23 mouse cellular contexts compared by ENCODE assay signal in the genomic region with DNA sequence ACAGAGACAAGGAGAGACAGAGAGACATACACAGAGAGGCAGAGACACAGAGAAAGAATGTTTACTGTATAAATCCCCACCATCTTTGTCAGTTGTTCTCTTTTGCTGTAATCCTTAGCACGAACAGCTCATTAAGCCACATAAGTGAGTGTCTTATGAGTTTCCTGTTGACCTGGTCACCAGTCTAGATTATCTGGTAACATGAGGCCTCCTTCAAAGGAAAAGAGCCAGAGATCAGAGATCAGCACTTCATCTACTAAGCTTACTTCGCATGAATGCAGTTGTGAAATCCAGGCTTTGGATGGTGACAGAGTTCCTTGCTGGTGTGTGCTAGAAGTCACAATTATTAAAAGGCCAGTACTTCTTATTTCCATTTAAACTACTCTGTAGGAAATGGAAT.
"Had no signal": no experiment of that assay in that cellular context is flagged by ENCODE, and none has a peak within 500 bp of the region (broad histone marks: within the 10 kb centered on the region; RNA-seq: fewer than 3 reads in every experiment).

No protein-coding gene starts in this region.

- H3K4me1 ChIP-seq: heart, embryonic 10.5 days; heart, embryonic 12.5 days; intestine, embryonic 15.5 days; limb, embryonic 10.5 days; limb, embryonic 12.5 days had no signal

- H3K27me3 ChIP-seq: heart, embryonic 12.5 days; intestine, embryonic 15.5 days; limb, embryonic 12.5 days had no signal

- H3K36me3 ChIP-seq: heart, embryonic 10.5 days; heart, embryonic 12.5 days; intestine, embryonic 15.5 days; limb, embryonic 10.5 days; limb, embryonic 12.5 days had no signal

- H3K9ac ChIP-seq: heart, embryonic 12.5 days; hindbrain, embryonic 14.5 days; intestine, embryonic 15.5 days; limb, embryonic 12.5 days had no signal

- H3K4me2 ChIP-seq: heart, embryonic 12.5 days; hindbrain, embryonic 14.5 days; intestine, embryonic 15.5 days; limb, embryonic 12.5 days had no signal

- DNase-seq: gastrocnemius, adult 2 months; gastrocnemius, postnatal 10 days; gastrocnemius, postnatal 25 days; heart, adult 18-20 months; heart, postnatal 14 days; heart, postnatal 36 days; kidney, adult 18-20 months; kidney, adult 8-10 months; kidney, postnatal 10 days; kidney, postnatal 25 days; kidney, postnatal 4 days; liver had no signal

- H3K9me3 ChIP-seq: heart, embryonic 10.5 days; heart, embryonic 12.5 days; intestine, embryonic 15.5 days; limb, embryonic 10.5 days; limb, embryonic 12.5 days had no signal

- ATAC-seq: hindbrain, embryonic 16.5 days; inflammation-experienced regulatory T-cells, adult 6 months; intestine, embryonic 15.5 days; intestine, postnatal 0 days had no signal

- H3K27ac ChIP-seq: gastrocnemius, adult 2 months; heart, embryonic 10.5 days; hindbrain, embryonic 14.5 days; intestine, embryonic 15.5 days; layer of hippocampus, adult 2 months; left cerebral cortex, adult 2 months; limb, embryonic 10.5 days; limb, embryonic 12.5 days had no signal

- H3K4me3 ChIP-seq: gastrocnemius, adult 2 months; heart, embryonic 10.5 days; heart, embryonic 12.5 days; intestine, embryonic 15.5 days; layer of hippocampus, adult 2 months; left cerebral cortex, adult 2 months; limb, embryonic 10.5 days; limb, embryonic 12.5 days had no signal
